Mouse (Mus musculus): ENCODE results near the gene Clstn2.

GRCm38 (mm10) chr9:97679106-97679505, 353.9 kb downstream of the Clstn2 start:
- TF ChIP-seq POLR2A (IDR thresholded peaks at IDR 0.05; ENCODE audit: low read depth, low read length) (no peak), CTCF (conservative IDR thresholded peaks at IDR 0.05; ENCODE audit: insufficient read depth, insufficient read length, low read depth, low read length) (no peak)
